Mouse (Mus musculus) brain, embryonic 18.5 days (tissue): ENCODE measurements at regions not wholly inside any gene's neighbourhood (a gene's known extent, or its start where the extent isn't known, plus 50 kb on each side); places are given as distances from the start of the nearest gene placed in this dataset.
"Not testable (repeated sequence)": the region's sequence is repeated elsewhere in the genome, so short reads cannot be mapped to it uniquely, and the experiment has no call there.

Experiments used
- DNase-seq: peaks from one replicate; pipeline ENCODE4 v3.0.0-alpha.2; 2012; ENCODE audit warnings: low read depth, low spot score

- peak; percentile 55 for DNase-seq
Measured at GRCm38 (mm10) chr17:69563165-69563564, 124.0 kb downstream of the Akain1 start.

DNA sequence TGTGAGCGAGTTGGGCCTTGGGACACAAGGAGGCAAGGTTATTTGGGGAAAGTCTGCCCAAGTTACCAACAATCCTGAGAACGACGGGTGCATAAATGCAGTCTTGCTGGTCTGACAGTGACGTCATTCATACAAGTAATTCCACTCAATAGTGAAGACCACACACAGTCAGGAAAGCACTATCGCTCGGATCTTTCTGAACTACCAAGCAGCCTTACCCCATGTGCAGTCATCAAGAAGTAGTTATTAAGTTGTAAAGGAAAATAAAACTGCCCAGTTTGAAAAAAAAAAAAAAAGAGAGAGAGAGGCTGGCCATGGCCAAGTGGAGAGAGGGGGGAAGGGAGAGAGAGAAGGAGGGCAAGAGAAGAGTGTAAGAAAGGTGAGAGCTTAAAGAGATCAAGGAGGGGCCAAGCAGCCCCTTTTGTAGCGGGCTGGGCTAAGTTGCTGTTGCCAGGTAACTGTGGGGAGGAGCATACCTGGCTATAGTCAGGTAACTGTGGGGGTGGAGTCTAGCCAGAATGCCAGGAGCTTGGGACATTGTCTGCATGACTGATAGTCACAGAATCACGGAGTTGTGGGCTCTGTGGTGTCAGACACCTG lies 132.0 kb downstream of the Akain1 start:
- DNase-seq = not testable (repeated sequence)

DNA sequence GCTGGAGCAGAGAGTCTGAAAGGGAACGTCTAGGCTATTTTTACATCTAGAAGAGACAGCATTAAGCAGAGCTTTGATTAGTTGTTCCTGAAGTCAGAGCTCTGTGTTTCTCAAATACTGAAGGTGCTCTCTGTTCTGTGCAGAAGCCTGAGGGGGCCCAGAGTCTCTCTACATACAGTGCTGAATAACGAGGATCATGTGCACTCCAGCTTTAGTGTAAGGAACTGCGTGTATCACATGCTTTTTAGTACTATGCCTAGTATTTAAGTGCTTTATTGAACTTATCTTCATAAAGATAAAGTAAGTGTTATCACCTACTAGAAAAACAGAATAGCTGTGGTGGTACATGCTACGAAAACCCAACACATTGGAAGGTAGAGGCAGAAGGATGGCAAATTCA lies 151.4 kb downstream of the Akain1 start:
- DNase-seq = no peak

GRCm38 (mm10) chr17:69597773-69598295 lies 158.7 kb downstream of the Akain1 start:
- no peak for DNase-seq

DNA sequence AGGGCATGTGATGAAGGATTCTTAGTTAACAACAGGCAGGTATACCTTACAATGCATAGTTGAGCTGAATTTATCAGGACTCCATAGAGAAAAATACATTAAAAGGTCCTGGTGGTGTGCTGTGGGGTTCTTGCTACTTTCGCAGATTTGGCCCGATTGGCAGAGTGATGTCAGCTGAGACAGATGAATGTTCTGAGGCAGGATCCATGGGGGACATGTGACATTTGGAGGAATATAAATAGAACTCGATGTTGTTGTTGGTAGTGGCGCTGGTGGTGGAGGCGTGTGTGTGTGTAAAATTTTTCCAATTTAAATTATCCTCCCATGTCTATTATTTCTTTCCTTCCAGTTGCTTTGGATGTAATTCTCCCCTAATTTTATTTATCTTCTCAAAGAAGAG lies 159.3 kb downstream of the Akain1 start:
- DNase-seq = no peak

GRCm38 (mm10) chr17:69603596-69603995 lies 164.5 kb downstream of the Akain1 start:
- no peak for DNase-seq

- DNase-seq = no peak
Measured at GRCm38 (mm10) chr17:69604698-69605097, 165.6 kb downstream of the Akain1 start.

DNA sequence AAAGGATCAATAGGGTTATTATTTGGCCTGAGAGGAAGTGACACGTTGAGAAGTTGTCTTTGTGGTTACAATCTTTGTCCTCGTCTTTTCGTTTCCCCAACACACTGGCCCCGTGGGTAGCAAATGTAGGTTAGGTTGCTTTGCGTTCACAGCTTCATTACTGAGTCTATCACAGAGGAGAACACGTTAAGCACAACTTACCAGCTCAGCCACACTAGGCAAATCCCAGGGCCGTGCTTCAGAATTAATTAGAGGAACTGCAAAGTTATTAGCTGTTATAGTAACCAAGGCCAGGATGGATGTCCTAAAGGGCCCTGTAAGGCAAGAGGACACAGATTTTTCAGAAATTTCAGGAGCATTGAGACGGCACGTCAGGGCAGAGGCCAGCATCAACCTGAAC lies 166.3 kb downstream of the Akain1 start:
- DNase-seq = no peak

DNA sequence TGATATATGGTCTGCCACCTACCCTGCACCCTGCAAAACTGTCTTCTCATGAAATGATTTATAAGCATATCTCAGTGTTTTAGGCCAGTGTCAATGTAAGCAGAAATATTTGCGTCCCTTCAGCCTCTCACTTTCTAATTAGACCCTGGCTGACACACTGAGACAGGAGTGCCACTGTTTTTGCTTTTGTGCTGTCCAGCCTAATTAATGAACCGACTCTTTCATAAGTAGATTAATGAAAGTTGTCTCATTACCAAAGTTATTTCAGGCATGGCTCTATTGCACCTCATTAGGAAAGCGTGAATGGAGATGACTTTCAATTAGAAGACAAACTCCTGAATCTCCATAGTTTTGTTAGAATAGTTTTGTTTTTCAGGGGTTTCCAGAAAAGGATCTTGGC lies 192.3 kb downstream of the Akain1 start:
- DNase-seq = no peak

GRCm38 (mm10) chr17:69650496-69650895 lies 211.4 kb downstream of the Akain1 start:
- not testable (repeated sequence) for DNase-seq

GRCm38 (mm10) chr17:69654586-69654985 lies 215.5 kb downstream of the Akain1 start:
- DNase-seq = no peak

DNA sequence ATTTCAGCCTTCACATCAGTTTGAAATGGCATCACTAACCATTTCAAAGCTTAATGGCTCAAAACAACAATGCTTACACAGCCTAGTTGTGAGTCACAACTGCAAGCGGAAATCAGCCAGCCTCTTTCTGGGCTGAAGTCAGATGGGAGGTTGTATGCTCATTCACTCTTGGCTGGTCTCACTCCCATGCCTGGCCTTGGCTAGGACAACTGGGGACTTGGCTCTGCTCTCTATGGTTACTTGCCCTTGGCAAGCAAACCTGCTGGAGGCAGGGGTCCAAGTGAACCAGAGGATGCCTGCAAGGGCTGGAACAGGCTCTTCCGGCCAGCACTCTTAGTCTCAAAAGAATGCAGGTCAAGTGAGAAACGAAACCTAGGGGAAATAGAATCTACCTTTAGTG lies 233.4 kb downstream of the Akain1 start:
- no peak for DNase-seq

GRCm38 (mm10) chr17:69683091-69683490 lies 244.0 kb downstream of the Akain1 start:
- no peak for DNase-seq

GRCm38 (mm10) chr17:69685625-69686257 lies 246.6 kb downstream of the Akain1 start:
- no peak for DNase-seq

- DNase-seq = no peak
Measured at GRCm38 (mm10) chr17:69686383-69686782, 247.3 kb downstream of the Akain1 start.

DNA sequence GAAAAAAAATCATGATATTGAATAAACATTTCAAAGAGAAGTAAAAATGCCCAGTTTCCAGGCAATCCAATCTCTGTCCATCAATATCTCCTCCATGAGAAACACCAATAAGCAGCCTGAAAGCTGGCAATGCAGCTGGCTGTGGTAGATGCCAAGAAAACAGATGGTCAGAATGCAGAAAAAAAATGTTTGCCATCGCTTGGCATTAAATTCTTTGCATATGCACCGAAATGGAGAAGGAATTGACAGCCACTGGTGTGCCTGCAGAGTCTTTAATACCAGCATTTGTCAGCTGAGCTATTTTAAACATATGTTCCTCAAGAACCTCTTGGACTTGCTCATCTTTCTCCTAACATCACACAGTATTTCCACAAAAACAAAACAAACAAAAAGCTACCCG lies 256.2 kb downstream of the Akain1 start:
- peak; percentile 58 for DNase-seq

DNA sequence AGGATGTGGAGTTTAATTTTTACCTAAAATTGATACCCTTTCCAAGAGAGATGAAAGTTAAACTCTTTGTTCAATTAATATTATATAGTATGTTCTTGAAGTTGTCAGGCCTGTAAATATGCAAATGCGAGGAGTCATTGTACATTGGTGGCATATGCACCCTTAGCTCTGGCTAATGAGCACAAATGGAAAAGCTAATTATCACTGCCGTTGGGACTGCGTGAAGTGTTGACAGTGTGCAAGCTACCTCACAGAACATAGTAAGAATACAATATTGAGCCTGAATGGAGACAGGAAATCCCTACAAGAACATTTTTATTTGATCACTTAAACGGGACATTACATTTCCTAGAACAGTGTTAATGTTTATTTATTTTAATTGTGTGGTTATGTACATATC lies 241.5 kb upstream of the Dlgap1 start:
- DNase-seq = no peak

GRCm38 (mm10) chr17:69732981-69733380 lies 235.9 kb upstream of the Dlgap1 start:
- DNase-seq = no peak

DNA sequence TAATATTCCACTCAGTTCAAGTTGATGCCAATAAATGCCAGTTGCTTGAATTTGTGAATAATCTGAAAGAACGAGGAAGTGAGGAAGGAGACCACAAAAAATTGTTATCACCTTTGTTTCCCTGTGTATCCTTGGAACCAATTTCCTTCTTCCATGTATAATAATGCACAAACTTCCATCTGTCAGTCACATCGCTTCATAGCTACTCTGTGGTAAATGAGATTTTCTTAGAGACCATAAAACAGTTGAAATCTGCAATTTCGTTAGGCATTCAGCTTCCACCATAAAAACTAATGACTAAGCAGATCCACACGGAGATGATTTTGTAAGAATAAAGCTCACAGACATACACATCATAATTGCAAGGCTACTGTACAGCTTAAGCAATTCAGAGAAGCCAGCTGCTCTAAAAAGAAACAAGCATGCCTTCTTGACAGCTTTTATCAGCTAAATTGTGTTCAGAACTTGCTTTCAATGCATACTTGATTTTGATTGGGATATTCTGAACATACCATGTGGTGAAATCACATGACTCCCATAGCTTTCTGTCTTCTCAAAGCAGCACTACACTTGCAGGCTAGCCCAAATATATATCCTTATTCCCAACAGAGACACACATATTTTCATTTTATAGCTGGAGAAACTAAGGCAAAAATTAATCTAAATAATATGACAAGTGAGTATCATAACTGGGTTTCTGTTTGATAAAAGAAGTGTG lies 232.3 kb upstream of the Dlgap1 start:
- DNase-seq = peak; percentile 32

DNA sequence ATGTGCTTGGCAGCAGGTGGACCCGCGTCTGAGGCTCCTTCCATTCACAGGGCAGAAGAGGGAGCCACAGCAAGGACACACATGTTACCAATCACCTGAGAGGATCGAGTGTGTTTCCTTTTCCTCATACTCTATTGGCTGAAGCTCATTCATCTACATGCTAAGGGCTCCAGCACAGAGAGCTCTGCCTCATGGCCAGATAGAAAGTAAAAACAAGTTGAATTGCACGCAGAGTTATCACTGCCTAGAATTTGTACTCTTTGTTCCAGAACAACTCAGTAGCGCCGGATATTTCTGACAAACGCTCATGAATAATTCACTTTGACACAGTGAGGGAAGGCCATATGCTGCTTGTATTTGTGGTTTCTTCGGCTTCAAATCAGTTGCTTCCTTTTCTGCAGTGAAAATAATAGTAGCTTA lies 199.9 kb upstream of the Dlgap1 start:
- DNase-seq = peak; percentile 63

GRCm38 (mm10) chr17:69770046-69770445 lies 198.8 kb upstream of the Dlgap1 start:
- DNase-seq = no peak

- DNase-seq = no peak
Measured at GRCm38 (mm10) chr17:69781201-69781600, 187.7 kb upstream of the Dlgap1 start.

DNA sequence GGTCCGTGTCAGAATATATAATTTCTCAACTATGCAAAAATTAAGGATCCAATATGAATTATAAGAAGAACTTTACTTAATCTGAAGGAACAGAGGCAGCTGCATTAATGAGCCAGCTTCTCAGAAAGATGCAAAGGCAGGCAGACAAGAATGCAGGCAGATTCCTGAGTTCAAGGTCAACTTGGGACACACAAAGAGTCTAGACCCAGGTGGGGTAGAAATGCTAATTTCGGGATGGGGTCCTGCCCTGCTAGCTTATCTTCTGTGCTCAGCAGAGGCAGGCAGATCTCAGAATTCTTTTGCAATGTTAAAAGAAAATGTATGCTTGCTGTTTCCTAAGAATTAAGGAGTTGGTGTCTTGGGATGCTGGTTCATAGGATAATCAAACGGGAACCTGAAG lies 181.9 kb upstream of the Dlgap1 start:
- no peak for DNase-seq
